8 mouse cellular contexts compared by ENCODE assay signal in the genomic region with DNA sequence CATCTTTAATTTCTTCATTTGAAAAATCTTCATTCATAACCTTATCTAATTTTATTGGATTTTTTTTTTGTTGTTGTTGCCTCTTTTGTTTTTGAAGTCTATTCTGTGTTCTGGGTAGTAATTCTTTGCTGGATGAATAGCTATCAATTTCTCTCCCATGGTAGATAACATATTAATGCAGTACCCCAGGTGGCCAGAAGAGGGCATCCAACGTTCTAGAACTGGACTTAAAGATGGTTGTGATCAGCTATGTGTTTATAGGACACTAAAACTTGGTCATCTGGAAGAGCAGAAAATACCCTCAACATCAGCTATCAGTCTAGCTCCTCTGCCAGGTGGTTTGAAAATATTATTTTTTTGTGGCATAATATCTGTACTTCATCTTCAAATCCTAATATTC.
DNase-seq lines count a peak whose midpoint lies in the region; ATAC-seq and TF ChIP-seq lines count a peak whose summit lies in the region.
"Not testable (repeated sequence)": the region's sequence is repeated elsewhere in the genome, so short reads cannot be mapped to it uniquely, and the experiment has no call there.

No protein-coding gene starts in this region.

- peak; percentile 51; the same call in 1 of the 2 replicates for ATAC-seq in G1E (ENCODE audit: extremely low read depth, insufficient number of reproducible peaks, low FRiP score, poor library complexity, severe bottlenecking)
- not testable (repeated sequence) for ATAC-seq in intestine, postnatal 0 days

- H3K4me3 ChIP-seq in G1E (ENCODE audit: low read depth, low read length); intestine, postnatal 0 days (ENCODE audit: low read depth, low read length); left cerebral cortex, adult 2 months: not testable (repeated sequence)

- H3K4me1 ChIP-seq in G1E (ENCODE audit: insufficient read depth, low read depth, low read length); intestine, postnatal 0 days (replicated peaks; ENCODE audit: control insufficient read depth, insufficient read depth, low read length): not testable (repeated sequence)

- not testable (repeated sequence) for H3K4me2 ChIP-seq in intestine, postnatal 0 days (replicated peaks; ENCODE audit: low read depth)

- H3K36me3 ChIP-seq in G1E (replicated peaks); intestine, postnatal 0 days (ENCODE audit: control insufficient read depth, insufficient read depth): not testable (repeated sequence)

- H3K27me3 ChIP-seq in G1E (ENCODE audit: insufficient read depth, low read length); intestine, postnatal 0 days (replicated peaks; ENCODE audit: control insufficient read depth, insufficient read depth, low read length): not testable (repeated sequence)

- 3% methylated on average over 1 of the region's 1 CpGs for WGBS in intestine, postnatal 0 days

- peak; percentile 79 for TF ChIP-seq CTCF in G1E (IDR thresholded peaks at IDR 0.05; ENCODE audit: low read depth, low read length)
- TF ChIP-seq CTCF in intestine, postnatal 0 days (IDR thresholded peaks at IDR 0.05; ENCODE audit: low read depth), result peak; percentile 47; the same call in 1 of the 2 replicates
- peak; percentile 17 for TF ChIP-seq CTCF in left cerebral cortex, adult 2 months (IDR thresholded peaks at IDR 0.05)

- intact Hi-C loops in left cerebral cortex, adult 2 months (cut with DNase I), result not testable (repeated sequence)

- H3K9ac ChIP-seq in intestine, postnatal 0 days (ENCODE audit: low read depth, low read length), result not testable (repeated sequence)

- H3K27ac ChIP-seq in intestine, postnatal 0 days (ENCODE audit: low read depth, low read length); left cerebral cortex, adult 2 months: not testable (repeated sequence)

- DNase-seq in A20 (ENCODE audit: low read depth, low spot score), result peak; percentile 56
- not testable (repeated sequence) for DNase-seq in G1E (ENCODE audit: low spot score); left cerebral cortex, adult 2 months (ENCODE audit: extremely low spot score in 1 of 2, low spot score in 2 of 2)
- peak; percentile 56 for DNase-seq in adipocyte (ENCODE audit: low spot score)
- DNase-seq in fibroblast of lung, adult 2 months (ENCODE audit: low read depth), result peak; percentile 9
- peak; percentile 34 for DNase-seq in lung, postnatal 36 days
- DNase-seq in thymus, postnatal 4 days, result peak; percentile 47

- H3K9me3 ChIP-seq in G1E (replicated peaks), result not testable (repeated sequence)
- peaks cover 27% of the 10 kb centered on the region for H3K9me3 ChIP-seq in intestine, postnatal 0 days (ENCODE audit: control insufficient read depth)

Comparison
In these comparisons a context has a peak if more than half of its experiments do, and no peak if none do; other contexts are left out.
1. CTCF ChIP-seq: peak in every context shown above with its lines; median percentile 79 in G1E; 47 in intestine, postnatal 0 days; 17 in left cerebral cortex, adult 2 months.